Mouse (Mus musculus): Measurements from ENCODE around the gene Cacnb1.

- no peak for TF ChIP-seq CTCF (IDR thresholded peaks at IDR 0.05; ENCODE audit: control insufficient read depth, insufficient read depth, insufficient read length)
- TF ChIP-seq MYOG (IDR thresholded peaks at IDR 0.05; ENCODE audit: control insufficient read depth, extremely low read depth, insufficient read length) = no peak
- no peak for TF ChIP-seq MAX (IDR thresholded peaks at IDR 0.05)
- TF ChIP-seq USF1 (IDR thresholded peaks at IDR 0.05; ENCODE audit: low read depth) = no peak
- TF ChIP-seq CEBPB (IDR thresholded peaks at IDR 0.05; ENCODE audit: low read depth) = no peak
- no peak for TF ChIP-seq FOSL1 (IDR thresholded peaks at IDR 0.05; ENCODE audit: insufficient read depth, low read length, poor library complexity, severe bottlenecking)
- TF ChIP-seq MYOD1 (IDR thresholded peaks at IDR 0.05; ENCODE audit: control insufficient read depth, insufficient read length, low read depth) = peak; percentile 75
These were observed 51.6 kb downstream of the Cacnb1 start for GRCm38 (mm10) chr11:97971232-97971631.
